Mouse (Mus musculus) liver, postnatal 0 days (tissue): ENCODE measurements around the gene P2rx1.

Experiments used
- CTCF ChIP-seq: sonication (generic); IDR thresholded peaks from 2 replicates; pipeline ENCODE4 v1.5.1; 2016; ENCODE audit warnings: antibody characterized with exemption, low read depth
- EP300 ChIP-seq: IDR thresholded peaks from 2 replicates; pipeline ENCODE4 v1.6.1; 2016; ENCODE audit warnings: antibody characterized with exemption, low read depth, mild to moderate bottlenecking

- TF ChIP-seq CTCF (peak; percentile 83), EP300 (no peak)
These were observed 40.3 kb downstream of the P2rx1 start for GRCm38 (mm10) chr11:73039102-73039799.
